Mouse (Mus musculus) adrenal gland, postnatal 14 days (tissue): ENCODE results near the gene Lrrc2. TPM values are rescaled to one million over a fixed set of nuclear protein-coding genes. Genes with fewer than 3 reads are reported as not detected.

Source experiments
- DNase-seq: peaks from one replicate; pipeline ENCODE4 v3.0.0; 2021; ENCODE audit warnings: mixed read lengths
- microRNA-seq, 2 experiments: library from miRNA; unstranded; fragments of <30 nt; microRNA quantifications; one replicate each; pipeline ENCODE4 v1.2.0; 2021
- total RNA-seq: library from RNA; stranded (reverse); gene quantifications from 2 replicates; pipeline ENCODE4 v1.2.3, GENCODE M21; 2021

Lrrc2 gene
- total RNA-seq, 1 experiment from 2014 or later: 3.3 TPM

- DNase-seq: no peak
Observed at GRCm38 (mm10) chr9:110987331-110987730, 36.0 kb downstream of the Lrrc2 start.

GRCm38 (mm10) chr9:110988078-110988477 is 36.7 kb downstream of the Lrrc2 start:
- DNase-seq: no peak

GRCm38 (mm10) chr9:110989141-110989540 is 37.8 kb downstream of the Lrrc2 start:
- DNase-seq: no peak

DNA sequence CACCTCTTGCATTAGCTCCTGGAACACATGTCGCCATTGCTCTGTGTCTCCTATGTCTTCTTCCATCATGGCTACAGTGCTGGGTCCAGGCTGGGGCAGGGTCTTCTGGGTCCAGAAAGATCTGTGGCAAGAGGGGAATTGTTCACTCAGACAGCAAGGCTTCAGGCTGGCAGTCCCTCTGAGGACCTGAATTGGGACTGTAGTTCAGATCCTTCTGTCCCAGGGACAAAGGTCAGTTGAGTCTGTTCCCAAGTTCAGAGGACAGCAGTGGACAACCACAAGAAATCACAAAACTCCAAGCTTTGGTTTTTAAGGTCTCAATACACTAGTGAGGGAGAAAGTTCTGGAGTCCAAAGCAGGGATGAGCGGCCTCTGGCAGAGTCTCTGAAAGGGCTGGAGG is 38.2 kb downstream of the Lrrc2 start:
- no peak for DNase-seq

GRCm38 (mm10) chr9:110990204-110990603 is 38.9 kb downstream of the Lrrc2 start, which contains the start of gene Rtp3:
Rtp3 (minus strand) TSS chr9:110990583.
- no peak for DNase-seq

DNA sequence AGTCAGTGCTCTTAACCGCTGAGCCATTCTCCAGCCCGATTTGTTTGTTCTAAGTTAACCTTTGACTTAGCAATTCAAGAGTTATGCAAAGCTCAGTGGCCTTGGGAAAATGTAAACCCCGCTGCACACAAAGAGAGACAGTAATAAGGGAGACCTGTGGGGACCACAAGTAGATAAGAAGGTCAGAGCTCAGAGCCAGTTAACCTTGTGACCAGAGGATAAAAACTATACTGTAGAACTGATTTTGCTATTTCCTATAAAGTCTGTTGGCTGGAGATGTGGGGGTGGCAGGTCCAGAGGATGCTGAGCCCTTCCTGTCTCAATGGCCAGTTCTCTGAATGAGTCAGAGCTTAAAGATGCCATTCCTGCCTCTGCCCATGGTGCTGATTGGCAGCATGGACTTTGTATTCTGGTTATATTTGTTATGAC is 42.0 kb downstream of the Lrrc2 start:
- peak; percentile 36 for DNase-seq

DNA sequence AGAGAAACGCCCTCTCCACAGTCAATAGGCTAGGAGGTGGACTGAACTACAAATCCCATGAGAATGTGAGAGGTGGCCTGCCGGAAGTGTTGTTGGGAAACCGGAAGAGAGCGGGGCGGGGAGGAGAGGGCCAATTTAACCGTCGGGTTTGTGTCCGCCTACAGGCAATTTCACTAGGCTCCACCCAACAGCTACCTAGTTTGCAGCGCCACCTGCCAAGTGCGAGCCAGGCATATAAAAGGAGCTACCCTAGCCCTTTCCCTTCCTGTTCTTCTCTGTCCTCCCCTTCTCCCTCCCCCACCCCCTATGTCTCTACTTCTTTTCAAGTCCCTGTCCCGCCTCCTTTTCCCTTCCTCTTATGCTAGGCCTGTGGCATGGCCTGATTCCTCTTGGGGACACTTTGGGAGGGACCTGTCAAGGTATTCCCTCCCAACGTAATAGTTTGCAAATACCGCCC is 43.4 kb downstream of the Lrrc2 start:
- DNase-seq: peak; percentile 84

DNA sequence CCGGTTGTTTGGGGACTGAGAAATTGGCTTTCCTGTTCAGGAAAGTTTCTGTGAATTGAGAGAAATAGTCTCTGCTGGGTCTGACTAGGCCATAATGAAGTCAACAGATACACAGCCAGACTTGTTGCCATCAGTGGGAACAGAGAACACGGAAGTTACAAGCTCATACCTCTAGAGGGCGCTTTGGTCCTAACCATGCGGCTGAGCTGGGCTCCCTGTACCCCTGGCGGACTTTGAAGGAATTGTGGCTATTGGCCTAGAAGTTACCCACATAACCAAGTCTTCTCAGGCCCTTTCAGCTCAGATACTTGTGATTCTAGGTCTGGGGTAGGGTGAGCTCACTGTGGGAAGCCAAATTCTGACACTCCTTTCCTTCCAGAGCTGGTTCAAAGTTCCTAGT is 45.9 kb downstream of the Lrrc2 start:
- DNase-seq: peak; percentile 89

DNA sequence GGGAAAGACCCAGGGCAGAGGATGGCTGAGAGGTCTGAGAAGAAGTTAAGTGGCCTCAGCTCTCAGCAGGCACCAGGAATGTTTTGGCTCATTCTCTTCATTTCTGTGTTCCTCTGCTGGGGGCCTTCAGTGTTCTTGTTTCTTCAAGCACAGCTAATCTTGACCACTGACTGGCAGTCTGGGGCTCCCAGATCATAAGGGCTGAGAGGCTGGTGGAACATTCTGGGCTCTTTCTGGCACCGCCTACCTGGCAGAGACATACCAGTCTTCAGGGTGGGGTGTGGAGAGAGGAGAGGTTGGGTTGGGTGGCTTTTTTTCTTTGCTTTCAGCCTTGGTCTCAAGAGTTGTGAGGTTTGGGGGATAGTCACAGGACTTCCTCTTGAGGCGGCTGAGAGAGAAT is 47.7 kb downstream of the Lrrc2 start:
- DNase-seq: no peak

DNA sequence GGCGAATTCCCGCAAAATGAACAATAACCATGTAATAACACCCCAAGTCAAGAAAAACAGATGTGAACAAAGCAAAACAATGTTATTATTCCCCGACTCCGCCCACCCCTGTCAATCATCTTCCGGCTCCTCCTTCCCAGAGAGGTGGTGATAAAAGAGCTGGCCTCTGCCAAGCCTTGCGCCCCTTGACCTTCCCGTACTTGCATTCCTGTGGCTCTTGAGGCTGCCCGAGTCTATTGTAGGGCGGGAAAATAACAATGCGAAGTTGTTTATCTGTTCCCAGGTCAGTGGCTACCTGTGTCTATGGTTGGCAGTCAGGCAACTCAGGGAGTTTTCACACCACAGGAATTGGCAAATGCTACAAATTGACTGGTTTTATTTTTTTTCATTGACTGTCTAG is 48.5 kb downstream of the Lrrc2 start:
- DNase-seq: peak; percentile 59

DNA sequence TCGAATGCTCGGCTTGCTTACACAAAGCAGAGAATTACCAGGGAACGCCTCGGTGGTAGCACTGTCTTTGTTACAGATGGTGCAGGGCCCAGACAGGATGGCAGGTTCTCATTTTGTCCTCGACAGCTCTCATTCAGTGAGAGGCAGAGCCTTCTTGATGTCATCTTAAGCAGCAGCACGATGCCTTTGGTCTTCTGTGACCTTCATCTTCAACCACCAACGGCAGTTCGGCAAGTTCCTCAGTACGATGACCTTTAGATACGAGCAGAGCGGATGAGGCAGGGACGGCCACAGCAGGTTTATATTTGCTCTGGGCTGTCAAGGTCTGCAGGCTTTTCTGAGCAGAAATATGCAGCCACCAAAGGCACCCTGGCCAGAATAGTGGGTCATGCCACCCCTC is 50.3 kb downstream of the Lrrc2 start:
- peak; percentile 24 for DNase-seq

GRCm38 (mm10) chr9:111003279-111003678 is 51.9 kb downstream of the Lrrc2 start:
- no peak for DNase-seq

DNA sequence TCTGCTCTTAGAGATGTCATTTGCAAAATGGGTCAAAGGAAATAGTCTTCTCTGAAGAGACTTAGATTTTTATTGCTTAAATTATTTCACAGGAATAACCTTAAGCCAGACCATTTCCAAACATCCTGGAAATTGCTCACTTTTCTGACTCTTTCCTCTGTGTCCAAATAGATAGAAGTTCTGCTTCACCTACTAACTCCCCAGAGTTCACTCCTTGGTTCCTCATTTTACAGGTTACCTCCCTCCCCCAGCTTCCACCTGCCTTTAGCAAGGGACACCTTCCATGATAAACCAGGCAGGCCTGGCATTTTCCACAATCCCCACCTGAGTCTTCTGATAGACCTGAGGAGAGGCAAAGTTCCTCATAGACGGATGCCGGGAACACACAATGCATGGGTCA is 55.2 kb downstream of the Lrrc2 start:
- no peak for DNase-seq

- no peak for DNase-seq
Observed at GRCm38 (mm10) chr9:111009763-111010162, 58.4 kb downstream of the Lrrc2 start.

- peak; percentile 39 for DNase-seq
Observed at GRCm38 (mm10) chr9:111011550-111011949, 60.2 kb downstream of the Lrrc2 start.

DNA sequence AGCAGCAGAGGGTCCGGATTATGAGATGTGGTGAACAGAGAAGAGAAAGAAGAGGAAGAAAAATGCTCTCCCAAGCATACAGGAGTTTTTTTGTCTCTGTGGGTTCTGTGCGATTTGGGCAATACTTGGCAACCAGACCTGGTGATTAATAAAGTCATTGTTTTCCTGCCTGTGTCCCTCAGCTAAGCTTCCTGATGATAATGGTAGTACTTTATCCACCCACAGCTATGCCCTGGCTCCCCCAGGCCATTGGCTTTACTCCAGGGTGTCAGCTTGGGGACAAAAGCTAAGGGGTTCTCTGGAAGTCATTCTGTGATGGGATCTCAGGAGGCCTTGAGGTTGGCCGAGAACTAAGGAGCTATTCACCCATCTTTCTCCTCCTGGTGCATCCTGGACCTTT is 60.7 kb downstream of the Lrrc2 start:
- DNase-seq: peak; percentile 36

- no peak for DNase-seq
Observed at GRCm38 (mm10) chr9:111015658-111016057, 64.3 kb downstream of the Lrrc2 start.

- DNase-seq: no peak
Observed at GRCm38 (mm10) chr9:111019022-111019421, 67.7 kb downstream of the Lrrc2 start, which contains the start of gene Ltf. Ltf (plus strand) TSS chr9:111019271.

DNA sequence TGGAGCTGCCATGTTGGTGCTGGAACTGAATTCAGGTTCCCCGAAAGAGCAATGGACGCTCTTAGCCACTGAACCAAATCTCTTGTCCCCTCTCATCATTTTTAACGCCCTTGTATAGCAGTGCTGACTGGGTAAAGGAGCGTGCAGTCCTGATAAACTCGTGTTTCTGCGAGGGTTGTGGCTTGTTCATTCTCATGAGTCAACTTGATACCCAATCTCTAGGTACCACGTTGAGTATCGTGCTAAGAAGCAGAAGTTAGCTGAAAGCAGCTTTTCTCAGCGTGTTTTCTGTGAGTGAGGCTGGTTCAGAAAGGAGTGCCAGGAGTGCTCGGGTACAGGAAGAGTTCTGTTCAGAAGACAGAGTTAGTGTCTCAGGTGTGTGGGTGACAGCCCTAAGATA is 75.4 kb downstream of the Lrrc2 start:
- no peak for DNase-seq

Small RNA genes lying within 50 kb of the gene (microRNA-seq; reads per million reads assigned to microRNA genes)
- gene Gm24269: 0 reads per million in 2 experiments

Other genes with a start within 250 kb of the Lrrc2 start
- 0.37 TPM in 1 of 2 replicates, not detected in the other for gene Myl3, start 209.7 kb upstream of the Lrrc2 start, total RNA-seq
- 6.9 and 9.0 TPM in 2 replicates for gene Pth1r, start 204.4 kb upstream of the Lrrc2 start, total RNA-seq
- not detected in 2 replicates for gene Prss42, start 153.4 kb upstream of the Lrrc2 start, total RNA-seq
- gene Prss44, start 137.6 kb upstream of the Lrrc2 start, total RNA-seq: not detected in 2 replicates
- gene Prss43, start 124.9 kb upstream of the Lrrc2 start, total RNA-seq: not detected in 2 replicates
- gene Prss45, start 117.0 kb upstream of the Lrrc2 start, total RNA-seq: not detected in 2 replicates
- not detected in 2 replicates for gene Prss46, start 107.0 kb upstream of the Lrrc2 start, total RNA-seq
- gene Prss50, start 93.6 kb upstream of the Lrrc2 start, total RNA-seq: 0.37 TPM in 1 of 2 replicates, not detected in the other
- gene Als2cl, start 71.7 kb upstream of the Lrrc2 start, total RNA-seq: 17.1 and 21.3 TPM in 2 replicates
- 2.2 and 3.5 TPM in 2 replicates for gene Tmie, start 71.4 kb upstream of the Lrrc2 start, total RNA-seq
- gene Fam240a, start 34.7 kb upstream of the Lrrc2 start, total RNA-seq: not detected in 2 replicates
- not detected in 2 replicates for gene Tdgf1, start 5.4 kb upstream of the Lrrc2 start, total RNA-seq
- gene Rtp3, start 39.0 kb downstream of the Lrrc2 start, total RNA-seq: 3.5 and 10.0 TPM in 2 replicates
- gene Ltf, start 67.7 kb downstream of the Lrrc2 start, total RNA-seq: 2.6 and 7.3 TPM in 2 replicates
- 5.5 and 8.9 TPM in 2 replicates for gene Ccrl2, start 106.0 kb downstream of the Lrrc2 start, total RNA-seq
- gene Lrrfip2, start 166.0 kb downstream of the Lrrc2 start, total RNA-seq: 48.5 and 54.5 TPM in 2 replicates